Mouse (Mus musculus): ENCODE measurements around the gene Vps51. TPM values are rescaled to one million over a fixed set of nuclear protein-coding genes. Genes with fewer than 3 reads are reported as not detected.

The Vps51 gene
- polyA plus RNA-seq, 2 experiments from 2014 or later = 34.1 to 34.6 TPM

DNA sequence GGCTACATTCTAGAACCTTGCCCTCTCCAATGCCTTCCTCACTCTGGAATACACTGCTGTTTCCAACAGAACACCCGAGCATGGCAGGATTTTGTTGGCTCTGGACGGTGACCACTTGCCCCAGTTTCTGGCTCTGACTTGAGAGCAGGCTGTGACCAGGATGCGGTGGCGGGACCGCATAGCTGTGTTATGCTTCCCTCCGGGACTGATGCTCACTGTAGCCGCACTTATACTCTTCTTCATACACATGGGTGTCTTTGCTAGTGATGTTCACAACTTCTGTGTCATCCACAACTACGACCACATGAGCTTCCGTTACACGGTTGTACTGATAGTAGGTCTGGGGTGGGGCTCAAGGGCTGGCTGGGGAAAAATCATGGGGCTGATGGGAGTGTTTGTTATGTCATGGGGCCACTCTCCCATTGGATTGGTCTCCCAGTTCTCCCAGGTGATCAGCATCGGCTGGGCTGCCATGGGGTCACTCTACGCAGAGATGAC lies 3.0 kb upstream of the Vps51 start, which contains the start of gene Tmem262:
TSS of gene Tmem262 (plus strand) at position 51 of the 498 bp plus-strand sequence.
- ATAC-seq = no peak

DNA sequence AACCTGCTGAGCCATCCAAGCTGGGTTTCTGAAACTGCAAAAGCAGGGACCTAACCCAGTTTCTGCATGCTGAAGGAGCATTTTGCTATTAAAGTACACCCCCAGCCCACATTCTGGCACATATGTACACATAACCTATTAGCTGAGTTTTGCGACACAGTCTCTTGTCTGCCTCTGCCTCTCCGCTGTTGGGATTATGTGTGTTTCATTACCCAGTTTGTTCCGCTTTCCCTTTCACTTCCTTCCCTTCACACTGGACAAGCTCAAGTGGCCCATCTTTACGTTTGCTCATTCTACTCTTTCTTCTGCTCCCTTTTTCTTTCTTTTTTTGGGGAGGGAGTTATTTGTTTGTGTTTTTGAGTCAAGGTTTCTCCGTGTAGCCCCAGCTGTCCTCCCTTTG lies 3.1 kb downstream of the Vps51 start:
- no peak for ATAC-seq

DNA sequence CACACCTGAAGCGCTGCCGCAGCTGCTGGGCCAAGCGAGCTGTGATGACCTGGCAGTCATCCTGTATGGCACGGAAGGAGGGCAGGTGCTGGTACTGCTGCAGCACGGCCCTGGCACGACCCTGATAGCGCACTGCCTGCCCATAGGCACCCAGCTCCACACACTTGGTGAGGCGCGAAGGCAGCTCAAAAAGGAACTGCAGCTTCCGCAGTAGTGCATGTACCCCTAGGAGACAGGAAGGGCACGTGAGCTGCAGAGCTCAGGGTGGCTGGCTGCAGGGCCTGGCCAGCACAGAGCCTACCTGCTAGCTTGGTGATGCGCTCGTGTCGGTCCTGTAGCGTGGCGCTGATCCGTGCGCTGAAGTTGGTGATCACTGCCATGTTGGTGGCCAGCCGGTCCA lies 5.8 kb downstream of the Vps51 start:
- no peak for ATAC-seq

DNA sequence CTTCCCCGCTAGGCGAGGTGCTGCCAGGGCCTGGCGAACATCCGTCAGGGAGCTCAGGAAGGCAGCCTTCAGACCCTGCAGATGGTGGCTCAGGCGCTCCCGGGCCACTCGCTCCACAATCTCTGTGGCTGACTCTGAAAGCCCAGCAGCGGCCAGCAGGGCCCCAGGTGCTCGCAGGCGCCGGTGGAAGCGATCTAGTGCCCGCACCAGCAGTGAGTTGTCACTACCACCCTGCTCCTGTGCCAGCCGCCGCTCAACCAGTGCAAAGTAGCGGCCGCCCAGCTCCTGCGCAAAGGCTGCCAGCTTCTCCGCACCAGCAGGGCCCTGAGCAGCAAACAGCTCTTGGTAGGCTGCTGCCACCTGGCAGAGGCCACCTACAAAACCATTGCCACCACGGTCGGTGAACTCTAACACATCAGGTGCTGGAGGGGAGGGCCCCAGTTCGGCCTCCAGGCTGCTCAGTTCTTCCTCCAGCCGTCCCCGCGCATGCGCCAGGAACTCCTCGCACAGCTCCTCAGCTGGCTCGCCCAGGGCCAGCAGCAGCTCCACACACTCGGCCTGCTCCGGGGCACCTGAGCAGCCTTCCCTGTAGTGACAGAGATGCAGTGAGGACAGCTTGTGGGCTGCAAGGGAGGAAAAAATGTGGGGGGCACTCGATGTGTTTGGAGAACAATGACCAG lies 6.3 kb downstream of the Vps51 start:
- no peak for ATAC-seq

DNA sequence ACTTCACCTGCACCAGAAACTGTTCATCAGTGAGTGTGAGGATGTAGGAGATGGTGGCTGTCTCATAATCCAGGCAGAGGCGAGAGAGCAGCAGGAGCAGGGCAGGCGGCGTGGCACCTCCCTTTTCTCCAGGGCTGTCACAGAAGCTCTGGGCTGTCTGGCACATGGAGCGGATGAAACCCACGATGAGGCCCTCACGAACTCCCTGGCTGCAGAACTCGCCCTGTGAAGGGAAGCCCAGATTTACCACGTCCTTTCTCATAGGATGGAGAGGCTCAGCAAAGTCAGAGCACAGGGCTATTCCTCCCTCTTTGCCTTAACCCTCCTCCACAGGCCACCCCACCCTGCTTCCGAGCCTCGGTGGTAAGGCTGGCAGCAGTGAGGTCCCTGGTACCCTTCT lies 7.2 kb downstream of the Vps51 start:
- no peak for ATAC-seq

DNA sequence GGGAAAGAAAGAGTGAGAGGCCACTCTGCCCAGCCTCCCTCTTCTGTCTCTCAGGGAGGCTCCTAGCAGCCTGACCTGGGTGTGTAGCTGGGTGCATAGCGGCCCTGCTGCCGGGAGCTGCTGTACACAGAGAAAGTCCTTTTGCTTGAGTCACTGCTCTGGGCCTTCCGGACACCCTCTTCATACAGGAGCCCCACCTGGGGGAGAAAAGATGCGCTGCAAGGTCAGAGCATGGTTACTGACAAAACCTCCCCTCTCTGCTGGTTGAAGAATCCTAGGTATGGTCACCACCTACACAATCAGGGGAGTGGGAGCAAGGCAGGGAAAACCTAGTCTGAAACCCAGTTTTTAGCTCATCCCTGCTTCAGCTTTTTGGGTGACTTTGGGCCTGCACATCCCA lies 8.1 kb downstream of the Vps51 start:
- no peak for ATAC-seq

DNA sequence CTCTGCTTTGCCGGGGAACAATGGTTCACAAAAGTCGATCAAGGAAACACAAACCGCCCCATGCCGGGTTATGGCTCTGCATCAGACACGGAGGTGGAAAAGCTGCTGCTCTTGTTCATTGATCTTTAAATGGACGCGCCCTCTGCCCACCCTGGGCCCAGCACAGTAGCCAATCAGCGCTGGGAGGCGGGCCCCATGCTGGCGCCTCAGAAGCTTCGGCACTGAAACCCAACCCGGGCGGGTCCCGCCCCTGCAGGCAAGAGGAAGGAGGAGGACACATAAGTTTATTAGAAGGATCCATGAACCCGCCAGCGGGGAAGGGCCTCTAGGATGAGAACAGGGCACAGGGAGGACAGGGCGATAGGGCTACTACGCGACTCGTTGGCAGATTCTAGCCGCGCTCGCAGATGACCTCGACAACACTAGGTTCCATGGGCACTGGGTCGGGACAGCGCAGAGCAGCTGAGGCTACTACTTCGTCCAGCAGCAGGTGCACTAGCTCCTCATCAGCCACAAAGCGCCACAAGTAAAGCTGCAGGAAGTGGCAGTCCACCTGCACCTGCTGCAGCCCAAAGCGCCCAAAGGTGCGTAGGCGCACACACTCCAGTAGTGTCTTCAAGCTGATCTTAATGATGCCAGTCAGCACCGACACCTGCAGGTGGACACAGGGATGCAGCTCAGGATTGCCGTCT lies 9.2 kb downstream of the Vps51 start, which contains the start of gene Tm7sf2:
TSS of gene Tm7sf2 (minus strand) at position 650 of the 692 bp plus-strand sequence.
- peak; percentile 86 for ATAC-seq

DNA sequence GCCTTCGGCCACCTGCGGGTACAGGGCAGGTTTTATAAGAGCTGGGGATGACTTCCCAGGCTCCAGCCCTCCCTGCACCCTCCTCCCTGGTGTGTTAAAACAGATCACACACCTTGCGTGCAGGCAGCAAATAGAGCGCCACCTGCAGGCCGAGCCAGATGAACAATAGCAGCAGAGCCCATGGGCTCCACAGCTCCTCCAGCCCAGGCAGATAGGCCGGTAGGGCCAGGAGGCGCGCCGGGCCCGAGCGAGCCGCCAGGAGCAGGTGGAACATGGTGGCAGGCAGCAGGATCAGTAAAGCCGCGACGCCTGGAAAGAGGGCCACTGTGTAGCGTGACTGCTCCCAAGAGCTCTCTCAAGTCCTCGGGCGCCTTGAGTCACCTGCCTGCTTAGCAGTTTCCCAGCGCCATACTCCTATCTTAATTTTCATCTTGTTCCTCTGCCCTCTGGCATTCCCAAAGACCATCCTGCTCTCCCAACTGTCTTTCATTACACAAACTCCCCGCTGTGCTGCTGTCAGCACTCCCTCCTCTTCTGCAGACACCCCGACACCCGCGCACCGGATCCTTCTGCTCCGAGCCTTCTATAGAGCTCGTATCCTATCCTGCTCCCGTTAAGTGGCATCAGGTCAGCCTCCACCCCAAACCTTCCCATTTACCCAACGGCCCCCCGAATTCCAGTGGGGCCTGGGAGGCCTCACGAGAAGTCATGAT lies 9.9 kb downstream of the Vps51 start:
- peak; percentile 42 for ATAC-seq

DNA sequence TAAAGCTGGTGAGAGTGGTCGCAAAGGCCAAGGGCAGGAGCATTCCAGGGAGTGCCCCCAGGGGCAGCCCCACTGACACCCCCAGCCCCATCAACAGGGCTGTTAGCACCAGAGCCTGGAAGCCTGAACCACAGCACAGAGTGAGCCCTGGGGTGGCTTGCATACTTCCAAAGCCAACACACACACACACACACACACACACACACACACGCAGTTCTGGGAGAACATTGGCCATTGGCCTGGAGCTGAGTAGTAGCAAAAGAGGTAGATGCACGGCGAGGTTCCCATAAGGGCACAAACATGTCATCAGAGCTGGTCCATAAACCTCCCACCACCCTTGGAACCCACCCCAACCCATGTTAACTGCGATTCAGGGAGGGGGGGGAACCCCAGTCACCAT lies 10.5 kb downstream of the Vps51 start:
- ATAC-seq = no peak

DNA sequence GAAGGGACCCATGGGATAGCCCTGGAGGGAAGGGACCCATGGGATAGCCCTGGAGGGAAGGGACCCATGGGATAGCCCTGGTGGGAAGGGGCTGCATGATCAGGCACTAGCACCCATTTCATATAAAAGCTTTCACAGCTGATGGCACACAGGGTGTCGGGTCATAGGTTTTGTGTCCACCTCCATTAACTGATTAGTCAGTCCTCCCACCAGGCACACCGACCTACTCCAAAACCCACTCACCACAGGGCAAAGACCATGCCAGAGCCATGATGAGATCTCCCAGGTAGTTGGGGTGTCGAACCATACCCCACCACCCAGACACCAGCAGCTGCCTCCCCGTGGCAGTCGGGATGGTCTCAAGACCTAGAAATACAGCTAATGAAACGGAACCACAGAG lies 13.9 kb downstream of the Vps51 start:
- no peak for ATAC-seq

DNA sequence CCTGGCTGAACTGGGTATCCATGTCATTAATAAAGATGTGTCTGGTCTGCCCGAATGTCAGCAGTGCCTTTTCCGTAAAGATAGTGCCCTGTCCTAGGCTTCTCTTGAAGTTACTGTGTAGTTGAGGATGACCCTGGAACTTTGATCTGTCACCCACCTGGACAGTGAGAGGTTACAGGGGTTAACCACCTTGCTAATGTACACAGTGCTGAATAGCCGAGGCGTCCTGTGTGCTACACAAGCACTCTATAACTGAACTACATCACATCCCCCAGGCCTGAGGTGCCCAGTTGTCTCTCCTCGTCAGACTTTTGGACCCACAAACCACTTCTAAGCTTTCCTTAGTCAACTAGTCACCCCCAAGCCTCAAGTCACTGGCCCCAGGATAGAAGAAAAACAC lies 14.6 kb downstream of the Vps51 start:
- no peak for ATAC-seq

DNA sequence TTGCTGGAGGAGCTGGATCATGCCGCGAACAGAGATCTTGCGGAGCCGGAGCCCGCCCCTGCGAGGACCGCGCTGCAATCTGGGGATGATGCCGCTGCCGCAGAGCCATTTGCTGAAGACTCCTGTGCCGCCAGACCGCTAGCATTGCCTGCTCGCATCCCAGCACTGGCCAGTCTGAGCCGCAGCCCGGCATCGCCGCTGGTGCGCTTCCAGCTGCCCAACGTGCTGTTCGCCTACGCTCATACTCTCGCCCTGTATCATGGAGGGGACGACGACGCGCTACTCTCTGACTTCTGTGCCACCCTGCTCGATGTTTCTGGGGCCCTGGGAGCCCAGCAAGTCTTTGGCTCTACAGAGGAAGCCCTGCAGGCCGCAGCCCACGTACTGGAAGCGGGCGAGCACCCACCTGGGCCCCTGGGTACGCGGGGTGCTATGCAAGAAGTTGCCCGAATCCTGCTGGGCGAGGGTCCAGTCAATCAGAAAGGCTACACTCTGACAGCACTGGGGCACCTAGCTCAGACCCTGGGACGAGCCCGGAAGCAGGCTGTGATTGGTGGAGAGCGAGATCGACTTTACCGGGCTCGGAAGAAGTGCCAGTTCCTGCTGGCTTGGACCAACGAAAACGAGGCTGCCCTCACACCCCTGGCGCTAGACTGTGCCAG lies 15.3 kb downstream of the Vps51 start:
- peak; percentile 22 for ATAC-seq

DNA sequence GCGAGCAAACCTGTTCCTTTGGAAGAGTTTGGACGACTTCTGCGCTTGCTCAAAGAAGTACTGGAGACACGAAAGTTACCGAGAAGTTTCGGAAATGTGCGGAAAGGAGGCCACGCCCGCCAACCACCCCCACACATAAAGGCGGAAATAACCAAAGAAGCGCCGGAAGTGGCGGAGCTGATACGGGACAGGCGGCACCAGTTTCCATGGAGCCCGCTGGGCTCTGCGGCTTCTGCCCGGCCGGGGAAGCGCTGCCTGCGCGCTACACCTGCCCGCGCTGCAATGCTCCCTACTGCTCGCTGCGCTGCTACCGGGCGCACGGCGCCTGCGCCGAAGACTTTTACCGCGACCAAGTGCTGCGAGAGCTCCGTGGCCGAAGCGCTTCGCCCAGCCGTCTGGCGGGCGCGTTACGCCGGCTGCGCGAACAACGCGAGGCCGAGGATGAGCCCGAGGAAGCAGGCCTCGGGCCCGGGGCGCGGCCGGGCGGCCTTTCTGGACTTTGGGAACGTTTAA lies 16.0 kb downstream of the Vps51 start, which contains the start of gene Znhit2:
TSS of gene Znhit2 (plus strand) at position 172 of the 513 bp plus-strand sequence.
- ATAC-seq = peak; percentile 83

DNA sequence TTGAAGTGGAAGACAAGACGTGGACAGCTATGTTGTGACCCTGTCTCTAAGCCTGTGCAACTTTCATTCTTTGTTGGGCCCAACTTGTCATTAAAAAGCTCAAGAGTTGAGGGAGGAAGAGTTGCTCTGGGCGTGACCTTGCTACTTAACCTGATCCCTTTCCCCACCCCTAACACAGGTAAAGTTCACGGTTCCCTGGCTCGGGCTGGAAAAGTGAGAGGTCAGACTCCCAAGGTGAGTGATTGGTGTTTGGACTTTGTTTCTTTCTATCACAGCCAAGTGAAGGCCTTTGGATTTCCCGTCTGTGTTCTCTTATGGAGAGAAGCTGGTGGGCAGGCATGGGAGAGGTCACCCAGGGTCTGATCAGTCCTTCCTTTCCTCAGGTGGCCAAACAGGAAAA lies 18.1 kb downstream of the Vps51 start:
- no peak for ATAC-seq

DNA sequence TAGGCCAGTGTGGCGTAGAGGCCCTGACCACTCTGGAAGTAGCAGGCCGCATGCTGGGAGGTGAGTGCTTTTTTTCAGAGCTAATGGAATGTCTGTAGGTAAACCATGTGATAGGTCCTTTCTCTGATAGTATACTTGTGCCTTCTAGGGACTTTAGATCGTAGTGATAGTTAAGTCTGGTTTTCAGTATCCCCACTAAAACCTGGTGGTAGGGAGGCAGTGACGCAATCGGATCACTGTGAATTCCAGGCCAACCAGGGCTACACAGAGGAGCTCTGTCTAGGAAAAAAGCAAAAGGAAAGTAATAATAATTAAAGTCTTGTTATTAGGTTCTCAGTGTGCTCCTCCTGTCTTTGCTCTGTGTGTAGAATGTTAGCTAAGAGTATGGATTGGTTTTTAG lies 18.5 kb downstream of the Vps51 start:
- no peak for ATAC-seq

DNA sequence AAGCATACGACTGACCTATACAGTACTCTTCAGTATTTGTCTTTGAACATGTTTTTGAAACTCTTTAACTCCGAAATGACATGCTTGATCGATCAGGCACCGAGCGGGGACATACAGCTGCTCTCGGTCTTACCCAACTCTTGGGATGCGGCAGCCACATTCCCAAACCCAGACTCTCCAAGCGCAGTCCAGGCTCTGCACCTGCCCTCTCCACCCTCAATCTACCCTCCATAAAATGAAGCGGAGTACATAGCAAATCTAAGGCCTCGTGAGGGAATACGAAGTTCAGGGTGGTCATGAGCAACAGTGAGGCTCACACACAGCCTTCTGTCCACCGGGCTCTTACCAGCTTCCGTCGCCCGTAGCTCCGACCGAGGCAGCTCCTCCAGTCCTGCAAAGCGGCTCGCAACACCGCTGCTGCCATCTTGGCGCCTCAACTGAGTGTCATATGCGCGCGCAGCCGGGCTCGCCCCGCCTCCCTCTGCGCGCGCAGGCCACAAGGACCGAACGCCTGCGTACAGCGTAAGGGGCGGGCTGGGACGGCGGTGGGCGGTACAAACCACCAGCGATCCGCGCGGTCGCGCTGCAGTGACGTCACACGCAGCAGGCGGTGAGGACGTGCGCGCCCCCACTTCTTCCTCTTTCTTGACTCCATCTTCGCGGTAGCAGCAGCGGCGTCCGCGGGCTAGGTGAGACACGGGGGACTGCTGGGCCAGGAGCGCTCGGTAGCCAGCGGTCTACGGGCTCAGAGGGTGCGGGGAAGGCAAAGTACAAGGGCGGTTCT lies 19.5 kb downstream of the Vps51 start, which contains the start of the genes Mrpl49 and Fau:
TSS of gene Mrpl49 (minus strand) at position 473 of the 784 bp plus-strand sequence.
TSS of gene Fau (plus strand) at position 532 of the 784 bp plus-strand sequence.
- peak; percentile 68 for ATAC-seq

DNA sequence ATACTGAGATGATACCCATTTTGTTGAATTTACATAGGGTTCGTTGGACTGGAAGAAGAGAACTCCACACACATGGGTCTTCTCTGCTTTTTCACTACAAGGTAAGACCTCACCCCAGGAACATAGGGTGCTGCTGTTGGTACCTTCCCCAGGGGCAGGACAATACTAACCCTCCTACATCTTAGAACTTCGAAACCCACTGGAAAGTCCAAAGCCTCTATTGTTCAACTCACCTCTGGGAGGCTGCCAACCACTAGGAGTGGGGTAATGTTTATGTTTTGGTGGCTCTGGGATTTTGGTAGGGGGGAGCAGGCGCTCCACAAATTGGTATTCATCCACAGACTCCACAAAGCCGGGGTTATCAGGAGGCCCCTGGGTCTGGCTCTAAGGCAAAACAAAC lies 20.3 kb downstream of the Vps51 start:
- ATAC-seq = no peak

DNA sequence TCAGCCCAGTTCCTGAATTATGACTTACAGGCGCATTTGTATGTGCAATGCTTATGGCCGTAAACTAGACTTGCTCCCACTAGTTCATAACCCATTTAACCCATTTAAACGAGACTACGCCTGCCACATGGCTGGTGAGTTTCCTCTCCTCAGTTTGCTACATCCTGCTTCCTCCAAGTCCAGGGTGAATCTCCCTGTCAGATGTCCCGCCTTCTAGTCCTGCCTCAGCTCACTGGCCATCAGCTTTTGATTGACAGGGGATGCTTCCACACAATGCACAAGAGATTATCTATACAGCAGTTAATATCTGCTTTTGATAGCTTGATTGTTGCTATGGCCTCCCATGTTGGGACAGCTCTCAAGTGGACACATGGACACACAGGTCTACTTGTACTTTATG lies 22.7 kb downstream of the Vps51 start:
- ATAC-seq = no peak

DNA sequence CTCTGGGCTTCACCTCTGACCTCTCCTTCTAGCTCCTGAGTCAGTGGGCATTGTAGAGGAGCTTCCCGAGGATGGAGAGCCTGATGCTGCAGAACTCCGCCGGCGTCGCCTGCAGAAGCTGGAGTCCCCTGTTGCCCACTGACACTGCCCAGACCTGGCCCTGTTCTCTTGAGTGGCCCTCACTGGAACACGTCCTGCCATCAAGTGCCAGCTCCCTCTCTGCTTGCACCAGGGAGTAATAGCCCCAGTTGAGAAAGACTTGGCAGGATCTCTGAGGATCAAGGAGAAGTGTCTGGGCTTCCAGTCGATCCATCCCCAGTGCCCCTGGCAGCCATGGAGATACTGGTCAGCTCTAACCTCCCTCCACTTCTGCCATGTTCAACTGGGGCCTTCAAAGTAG lies 24.5 kb downstream of the Vps51 start:
- ATAC-seq = no peak

DNA sequence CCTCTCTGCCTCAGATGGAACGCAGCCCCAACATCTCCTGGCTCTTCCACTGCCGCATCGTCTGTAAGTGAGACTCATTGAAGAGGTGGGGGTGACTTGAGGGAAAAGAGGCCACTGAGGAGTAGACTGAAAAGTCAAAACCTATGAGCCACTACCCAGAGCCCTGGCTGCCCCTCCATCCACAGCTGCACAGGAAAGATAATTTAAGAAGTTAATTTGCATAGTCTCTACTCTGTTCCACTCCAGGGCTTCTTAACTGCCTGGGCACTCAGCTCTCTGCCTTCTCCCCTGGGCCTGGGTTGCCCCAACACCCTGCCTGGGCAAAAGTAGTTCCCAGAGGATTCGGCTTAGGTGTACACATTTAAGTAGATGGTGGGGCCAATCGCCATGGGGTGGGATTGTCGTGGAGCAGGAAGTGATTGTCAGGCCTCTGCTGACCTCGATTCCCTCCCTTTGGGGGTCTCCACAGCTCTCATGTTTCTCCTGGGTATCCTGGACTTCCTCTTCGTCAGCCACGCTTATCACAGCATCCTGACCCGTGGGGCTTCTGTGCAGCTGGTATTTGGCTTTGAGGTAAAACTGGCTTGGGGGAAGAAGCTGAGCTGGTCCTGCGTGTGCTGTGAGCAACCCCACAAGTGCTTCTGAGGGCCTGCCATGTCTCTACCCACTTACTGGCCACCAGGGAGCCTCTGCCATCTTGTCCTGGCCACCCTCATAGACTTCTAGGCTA lies 28.2 kb downstream of the Vps51 start:
- ATAC-seq = no peak

DNA sequence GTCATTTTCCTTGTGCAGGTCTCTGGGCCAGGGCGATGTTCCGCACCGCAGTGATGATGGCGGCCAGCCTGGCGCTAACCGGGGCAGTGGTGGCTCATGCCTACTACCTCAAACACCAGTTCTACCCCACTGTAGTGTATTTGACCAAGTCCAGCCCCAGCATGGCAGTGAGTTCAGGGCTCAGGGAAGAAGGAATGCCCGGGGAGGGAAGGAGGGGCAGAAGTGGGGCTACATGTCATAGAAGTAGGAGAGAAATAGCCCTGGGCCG lies 29.2 kb downstream of the Vps51 start:
- no peak for ATAC-seq
